Mouse (Mus musculus) spleen, postnatal 14 days (tissue): ENCODE data around the gene Rint1.
A peak's percentile ranks its signal among the peaks of the same experiment; 100 is the strongest.

Experiments
- DNase-seq, 2 experiments: peaks; one replicate each; pipeline ENCODE4 v3.0.0; 2021 to 2022; ENCODE audit warnings: low spot score in 2 of 2

Gene Rint1

DNA sequence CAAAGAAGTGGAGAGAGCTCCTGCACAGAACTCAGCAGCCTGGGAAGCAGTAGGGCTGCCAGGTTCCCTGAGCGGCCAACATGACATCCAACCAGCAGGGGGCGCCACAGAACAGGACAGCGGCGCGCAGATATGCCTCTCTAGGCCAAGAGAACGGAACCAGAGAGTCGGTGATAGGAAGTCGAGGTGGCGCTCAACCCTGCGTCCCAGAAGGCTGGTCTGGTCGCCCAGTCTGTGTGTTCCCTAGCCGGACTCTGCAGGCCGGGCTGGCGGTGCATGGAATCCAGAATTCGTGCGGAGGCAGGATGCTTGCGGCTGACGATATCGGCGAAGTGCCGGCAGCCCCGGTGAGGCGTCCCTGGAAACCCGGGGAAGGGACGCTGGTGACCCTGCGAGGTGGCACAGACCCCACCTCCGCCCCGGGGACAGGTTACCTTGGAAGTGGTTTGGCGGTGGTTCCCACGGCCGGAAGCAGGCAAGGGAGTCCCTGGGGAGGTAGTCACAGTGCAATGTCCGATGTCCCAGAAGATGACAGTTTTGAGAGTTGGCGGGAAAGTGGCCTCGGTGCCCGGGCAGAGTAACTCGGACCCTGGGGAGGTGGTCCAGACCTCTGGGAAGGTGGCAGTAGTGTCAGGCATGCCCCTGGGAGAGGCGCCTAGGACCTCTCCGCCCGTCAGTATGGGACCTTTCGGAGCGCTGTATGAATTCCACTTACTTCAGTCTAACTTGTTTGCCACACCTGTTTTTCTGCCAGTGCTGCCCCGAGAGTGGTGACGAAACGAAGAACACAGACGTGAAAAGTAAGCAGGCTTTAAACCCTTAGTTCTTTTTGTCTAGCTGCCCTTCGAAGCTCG, at the start of gene Rint1:
Rint1 (plus strand) TSS at position 176 of the 854 bp plus-strand sequence.
- DNase-seq, result peak; percentile 91 to 98

- no peak for DNase-seq
Observed at GRCm38 (mm10) chr5:23743261-23743660, 44.2 kb upstream of the Rint1 start.

DNA sequence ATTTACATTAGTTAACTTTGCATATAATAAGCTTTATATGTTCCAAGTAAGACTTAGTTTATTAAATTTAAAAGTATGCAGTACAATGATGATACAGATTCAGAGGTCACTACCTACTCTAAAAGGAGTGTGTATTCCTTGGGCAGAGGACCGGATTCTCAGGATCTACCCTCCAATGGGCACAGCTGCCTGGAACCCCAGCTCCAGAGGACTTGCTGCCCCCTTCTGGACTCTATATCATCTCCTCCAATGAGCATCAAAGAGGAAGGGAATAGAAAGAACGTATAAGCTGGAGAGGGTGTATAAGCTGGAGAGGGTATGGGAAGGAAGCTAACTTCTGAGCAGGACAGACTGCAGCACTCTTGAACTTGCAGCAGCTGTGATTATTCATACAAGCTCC, 37.6 kb upstream of the Rint1 start:
- DNase-seq, result no peak

DNA sequence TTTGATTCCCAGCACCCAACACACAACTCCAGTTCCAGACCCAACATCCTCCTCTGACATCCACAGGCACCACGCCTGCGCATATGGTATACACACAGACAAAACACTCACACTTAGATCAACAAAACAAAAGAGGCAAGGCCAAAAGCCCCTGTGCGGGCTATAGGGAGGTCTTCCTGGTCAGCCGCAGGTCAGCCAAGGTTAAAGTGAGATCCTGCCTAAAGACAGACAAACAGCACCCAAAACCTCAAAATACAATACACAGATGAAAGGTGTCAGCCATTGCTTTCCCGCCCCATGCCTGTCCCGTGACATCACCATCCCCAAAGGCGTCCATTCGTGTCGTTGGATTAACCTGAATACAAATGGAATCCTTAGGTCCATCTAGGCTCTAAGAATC, 31.9 kb upstream of the Rint1 start:
- no peak for DNase-seq

- no peak for DNase-seq
Observed at GRCm38 (mm10) chr5:23756368-23756767, 31.1 kb upstream of the Rint1 start.

GRCm38 (mm10) chr5:23758633-23759032, 28.9 kb upstream of the Rint1 start:
- peak in 1 of 2 experiments; percentile 8 for DNase-seq

GRCm38 (mm10) chr5:23762531-23762930, 25.0 kb upstream of the Rint1 start:
- DNase-seq, result no peak

DNA sequence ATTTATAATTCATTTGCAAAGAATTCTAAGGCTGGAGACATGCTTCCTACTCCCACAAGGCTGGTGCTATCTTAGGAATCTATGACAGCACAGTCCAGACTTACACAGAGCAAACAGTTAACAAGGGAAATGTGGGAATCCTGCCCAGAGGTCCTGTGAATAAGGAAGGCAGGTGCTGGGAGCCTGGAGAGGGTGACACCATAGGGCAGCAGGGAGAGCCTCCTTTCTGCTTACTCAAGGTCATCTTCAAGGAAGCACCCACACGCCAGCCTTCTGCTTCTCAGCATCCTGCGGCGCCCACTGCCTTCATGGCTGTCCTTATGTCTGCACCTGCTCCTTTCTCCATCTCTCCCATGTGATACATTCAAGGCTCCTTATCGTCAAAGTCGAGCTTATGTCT, 23.0 kb upstream of the Rint1 start:
- no peak for DNase-seq

DNA sequence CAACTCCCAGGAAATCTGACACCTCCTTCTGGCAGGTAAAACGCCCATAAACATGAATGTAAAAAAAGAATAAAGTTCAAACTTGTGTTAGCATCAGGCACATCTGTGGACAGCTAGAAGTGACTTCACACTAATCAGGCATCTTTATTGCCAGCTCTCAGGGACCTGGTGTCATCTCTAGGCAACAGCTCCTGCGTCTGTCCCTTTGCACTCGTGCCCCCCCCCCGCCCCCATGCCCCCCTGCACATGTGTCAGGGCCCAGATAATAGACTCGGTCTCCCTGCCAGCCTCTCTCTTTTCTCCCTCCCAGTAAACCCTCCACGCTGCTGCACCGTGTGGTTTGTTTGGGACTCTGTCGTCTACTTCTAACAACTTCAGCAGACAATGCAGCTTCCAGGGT, 16.4 kb upstream of the Rint1 start:
- DNase-seq, result no peak

GRCm38 (mm10) chr5:23774186-23774585, 13.3 kb upstream of the Rint1 start:
- DNase-seq, result no peak

DNA sequence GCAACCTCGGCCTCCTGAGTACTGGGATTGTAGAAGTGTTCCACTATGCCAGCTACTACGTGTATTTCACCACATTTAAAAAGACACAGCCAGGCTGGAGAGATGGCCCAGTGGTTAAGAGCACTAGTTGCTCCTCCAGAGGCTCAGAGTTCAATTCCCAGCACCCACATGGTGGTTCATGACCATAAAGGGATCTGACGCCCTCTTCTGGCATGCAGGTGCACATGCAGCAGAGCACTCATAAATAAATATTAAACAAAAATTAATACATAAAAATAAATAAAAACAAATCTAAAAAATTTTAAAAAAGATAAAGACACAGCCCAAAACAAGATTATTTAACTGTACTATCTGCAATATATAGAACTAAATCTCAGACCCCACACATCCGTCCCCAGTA, 7.0 kb upstream of the Rint1 start:
- DNase-seq, result no peak

- DNase-seq, result no peak
Observed at GRCm38 (mm10) chr5:23781172-23781571, 6.3 kb upstream of the Rint1 start.

DNA sequence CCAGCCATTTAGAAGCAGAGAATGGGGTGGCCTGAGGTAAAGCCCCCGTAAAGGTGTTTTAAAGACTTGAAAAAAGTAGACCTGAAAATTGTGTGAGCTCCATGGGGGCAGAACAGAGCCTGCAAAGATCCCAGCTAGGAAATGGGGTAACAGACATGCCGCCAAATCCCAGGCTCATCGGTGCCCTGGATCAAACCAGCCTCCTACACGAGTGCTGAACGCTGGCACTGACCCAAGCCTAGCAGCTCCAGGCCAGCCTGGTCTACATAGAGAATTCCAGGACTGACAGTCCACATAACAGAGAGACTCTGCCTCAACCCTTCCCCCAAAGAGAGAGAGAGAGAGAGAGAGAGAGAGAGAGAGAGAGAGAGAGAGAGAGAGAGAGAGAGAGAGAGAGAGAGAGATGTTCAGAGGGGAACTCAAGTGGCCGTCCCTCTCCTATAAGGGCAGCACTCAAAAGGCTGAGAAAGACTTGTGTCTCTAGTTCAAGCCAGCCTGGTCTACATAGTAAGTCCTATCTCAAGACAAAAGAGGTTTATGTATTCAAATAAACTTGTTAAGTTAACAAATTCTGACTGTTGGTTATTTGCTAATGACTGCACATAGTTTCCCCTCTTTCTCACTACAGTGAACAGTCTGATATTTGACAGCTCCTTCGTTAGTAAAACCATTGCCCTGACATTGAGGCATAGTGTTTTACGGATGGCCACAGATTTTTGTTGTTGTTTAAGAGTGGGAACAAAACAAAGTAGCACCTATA, 5.3 kb upstream of the Rint1 start:
- no peak for DNase-seq

- DNase-seq, result peak; percentile 71 to 80
Observed at GRCm38 (mm10) chr5:23782931-23783877, 4.3 kb upstream of the Rint1 start, which contains the start of gene Pus7. Gene Pus7, minus strand, starts transcription at chr5:23783711.

GRCm38 (mm10) chr5:23788390-23788830, 899 bp downstream of the Rint1 start:
- no peak for DNase-seq

DNA sequence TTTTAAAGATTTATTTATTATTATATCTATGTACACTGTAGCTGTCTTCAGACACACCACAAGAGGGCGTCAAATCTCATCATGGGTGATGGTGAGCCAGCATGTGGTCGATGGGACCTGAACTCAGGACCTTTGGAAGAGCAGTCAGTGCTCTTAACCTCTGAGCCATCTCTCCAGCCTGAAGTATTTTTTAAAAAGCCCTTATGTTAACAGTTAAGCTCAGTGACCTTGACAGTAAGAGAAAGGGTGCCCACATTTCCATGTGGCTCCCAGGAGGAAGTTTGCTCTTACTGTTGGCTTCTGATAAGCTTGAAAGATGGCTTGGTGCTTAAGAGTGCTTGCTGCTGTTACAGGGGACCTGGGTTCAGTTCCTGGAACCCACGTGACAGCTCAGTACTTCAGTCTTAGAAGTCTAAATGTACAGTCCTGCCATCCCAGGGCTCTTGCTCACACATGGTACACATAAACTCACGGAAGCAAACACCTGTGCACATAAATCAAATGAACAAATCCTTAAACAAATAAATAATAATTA, 1.6 kb downstream of the Rint1 start:
- no peak for DNase-seq

GRCm38 (mm10) chr5:23792726-23793125, 5.2 kb downstream of the Rint1 start:
- DNase-seq, result no peak

DNA sequence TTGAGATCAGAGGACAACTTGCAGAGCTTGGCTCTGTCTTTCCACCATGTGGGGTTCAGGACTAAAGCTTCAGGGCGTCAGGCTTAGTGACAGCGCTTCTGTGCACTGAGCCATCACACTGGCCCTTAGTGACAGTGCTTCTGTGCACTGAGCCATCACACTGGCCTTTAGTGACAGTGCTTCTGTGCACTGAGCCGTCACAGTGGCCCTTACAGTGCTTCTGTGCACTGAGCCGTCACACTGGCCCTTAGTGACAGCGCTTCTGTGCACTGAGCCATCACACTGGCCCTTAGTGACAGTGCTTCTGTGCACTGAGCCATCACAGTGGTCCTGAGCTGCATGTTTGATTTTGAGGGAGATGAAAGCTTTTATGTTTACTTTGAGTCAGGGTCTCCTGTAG, 27.3 kb downstream of the Rint1 start:
- no peak for DNase-seq

DNA sequence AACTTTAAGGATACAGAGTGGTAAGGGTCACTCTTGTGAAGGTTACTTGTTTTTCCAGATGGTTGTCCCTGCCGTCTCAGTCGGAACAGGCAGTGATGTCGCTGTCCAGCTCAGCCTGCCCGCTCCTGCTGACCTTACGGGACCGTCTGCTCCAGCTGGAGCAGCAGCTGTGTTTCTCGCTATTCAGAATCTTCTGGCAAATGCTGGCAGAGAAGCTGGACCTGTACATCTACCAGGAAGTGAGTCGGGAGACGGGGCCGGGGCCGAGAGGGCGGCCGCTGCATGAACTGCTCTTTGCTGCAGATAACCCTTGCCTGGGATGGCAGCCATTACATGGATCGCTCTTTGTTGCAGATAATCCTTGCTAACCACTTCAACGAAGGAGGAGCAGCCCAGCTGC, 29.2 kb downstream of the Rint1 start:
- DNase-seq, result no peak

DNA sequence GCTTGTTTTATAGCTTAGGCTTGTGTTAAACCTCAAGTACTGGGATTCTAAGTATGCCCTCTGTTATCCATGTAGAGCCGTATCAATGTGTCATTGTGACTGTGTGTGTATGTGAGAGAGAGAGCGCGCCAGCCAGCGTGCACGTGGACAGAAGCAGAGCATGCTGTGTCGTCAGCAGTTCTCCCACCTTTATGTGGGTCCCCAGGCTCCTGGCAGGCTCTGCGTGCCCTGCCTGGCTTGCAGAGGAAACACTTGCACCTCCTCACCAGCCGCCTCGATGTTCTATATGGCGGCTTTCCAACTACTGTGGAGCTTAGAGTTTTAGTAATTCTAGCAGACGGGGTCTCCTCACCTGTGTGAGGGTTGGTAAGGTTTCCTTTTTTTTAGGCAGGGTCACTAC, 34.8 kb downstream of the Rint1 start:
- DNase-seq, result no peak

DNA sequence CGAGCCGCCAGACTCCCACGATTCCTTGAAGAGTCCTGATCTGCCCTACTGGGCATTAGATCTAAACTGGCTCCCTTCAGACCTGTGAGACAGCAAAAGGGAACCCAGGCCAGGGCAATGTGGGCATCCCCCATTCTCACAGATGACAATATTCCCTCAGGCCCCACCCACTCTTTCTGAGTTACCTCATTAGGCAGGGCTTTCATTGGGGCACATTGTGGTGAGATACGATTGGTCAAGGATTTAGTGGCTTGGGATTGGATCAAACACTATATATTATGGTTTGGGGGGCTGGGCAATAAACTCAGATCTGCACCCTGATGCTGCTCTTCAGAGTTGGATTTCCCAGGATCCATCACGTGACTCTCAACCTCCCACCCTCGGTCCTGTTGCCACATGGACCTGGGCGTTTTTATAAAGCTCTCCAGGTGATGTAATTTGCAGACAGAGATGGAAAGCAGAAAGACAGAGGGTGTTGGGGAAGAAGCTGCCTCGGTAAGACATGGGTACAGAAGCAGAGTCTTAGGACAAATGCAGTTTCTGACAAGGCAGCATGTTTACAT, 36.7 kb downstream of the Rint1 start:
- no peak for DNase-seq
